Mouse (Mus musculus) ES-Bruce4 (cell line): ENCODE results near the gene Hoxc9. TPM values are rescaled to one million over a fixed set of nuclear protein-coding genes. Genes with fewer than 3 reads are reported as not detected.

Experiments
- H3K27ac ChIP-seq: 2 replicates; pipeline ENCODE4 v1.5.1; 2012; ENCODE audit warnings: low read length, inconsistent platforms; ENCODE audit not compliant: insufficient read depth
- H3K27me3 ChIP-seq: 2 replicates; pipeline ENCODE4 v1.6.1; 2012; ENCODE audit warnings: mild to moderate bottlenecking, low read length, inconsistent platforms; ENCODE audit not compliant: control insufficient read depth, poor library complexity, insufficient read depth, severe bottlenecking
- H3K36me3 ChIP-seq: 2 replicates; pipeline ENCODE4 v1.6.1; 2012; ENCODE audit warnings: inconsistent platforms, mild to moderate bottlenecking, low read length, moderate library complexity; ENCODE audit not compliant: control insufficient read depth, poor library complexity, insufficient read depth, severe bottlenecking
- H3K4me1 ChIP-seq: one replicate; pipeline ENCODE4 v1.8.1; 2011; ENCODE audit warnings: low read length; ENCODE audit not compliant: control insufficient read depth, insufficient read depth
- H3K4me3 ChIP-seq: 2 replicates; pipeline ENCODE4 v1.5.1; 2011; ENCODE audit warnings: low read depth, mild to moderate bottlenecking, low read length
- H3K9ac ChIP-seq: 2 replicates; pipeline ENCODE4 v1.6.1; 2012; ENCODE audit warnings: low read depth, mild to moderate bottlenecking, inconsistent platforms; ENCODE audit not compliant: poor library complexity, severe bottlenecking
- H3K9me3 ChIP-seq: replicated peaks from 2 replicates; pipeline ENCODE4 v1.6.1; 2012; ENCODE audit warnings: mild to moderate bottlenecking, low read length, inconsistent platforms; ENCODE audit not compliant: control insufficient read depth, poor library complexity, insufficient read depth, severe bottlenecking
- CTCF ChIP-seq: IDR thresholded peaks from one replicate; pipeline ENCODE4 v1.8.1; 2011; ENCODE audit warnings: low read depth, low read length
- EP300 ChIP-seq: IDR thresholded peaks from 2 replicates; pipeline ENCODE4 v1.6.1; 2011; ENCODE audit warnings: low read depth, low read length; ENCODE audit not compliant: insufficient read depth
- POLR2A ChIP-seq: IDR thresholded peaks from one replicate; pipeline ENCODE4 v1.8.1; 2011; ENCODE audit warnings: low read length; ENCODE audit not compliant: insufficient read depth
- polyA plus RNA-seq: library from polyadenylated mRNA; stranded (reverse); fragments of >200 nt; gene quantifications from 2 replicates; pipeline ENCODE4 v1.2.4, GENCODE M21; 2011; ENCODE audit warnings: low read depth; ENCODE audit not compliant: missing spikeins, insufficient read depth, insufficient read length

Hoxc9 gene
- polyA plus RNA-seq, 1 experiment: not detected

GRCm38 (mm10) chr15:102999955-103000354 is 23.7 kb downstream of the Hoxc9 start:
- Histone ChIP-seq H3K4me1 (no peaks in the 10 kb centered on the region), H3K27ac (no peak overlapping the region), H3K4me3 (no peak overlapping the region), H3K9ac (no peak overlapping the region), H3K36me3 (no peaks in the 10 kb centered on the region), H3K27me3 (peaks cover 62% of the 10 kb centered on the region), H3K9me3 (no peaks in the 10 kb centered on the region)
- no peak for TF ChIP-seq EP300
- no peak for TF ChIP-seq POLR2A
- TF ChIP-seq CTCF: no peak

- Histone ChIP-seq H3K27ac (no peak overlapping the region), H3K9me3 (no peaks in the 10 kb centered on the region), H3K4me3 (0 out of 2 replicates have a peak overlapping the region, but pooled peaks have one; percentile 23), H3K9ac (peak overlapping the region; percentile 58; the same call in 1 of the 2 replicates), H3K36me3 (no peaks in the 10 kb centered on the region), H3K4me1 (no peaks in the 10 kb centered on the region), H3K27me3 (peaks cover 61% of the 10 kb centered on the region)
- TF ChIP-seq CTCF (no peak), POLR2A (no peak), EP300 (no peak)
These were observed 24.3 kb downstream of the Hoxc9 start for GRCm38 (mm10) chr15:103000501-103000901.

- Histone ChIP-seq H3K27ac (no peak overlapping the region), H3K9ac (no peak overlapping the region), H3K4me1 (no peaks in the 10 kb centered on the region), H3K4me3 (no peak overlapping the region), H3K27me3 (peaks cover 57% of the 10 kb centered on the region), H3K36me3 (no peaks in the 10 kb centered on the region), H3K9me3 (no peaks in the 10 kb centered on the region)
- no peak for TF ChIP-seq EP300
- no peak for TF ChIP-seq CTCF
- no peak for TF ChIP-seq POLR2A
These were observed 25.1 kb downstream of the Hoxc9 start for GRCm38 (mm10) chr15:103001370-103001769.

GRCm38 (mm10) chr15:103002156-103002555 is 25.9 kb downstream of the Hoxc9 start:
- Histone ChIP-seq H3K9me3 (no peaks in the 10 kb centered on the region), H3K27ac (no peak overlapping the region), H3K9ac (no peak overlapping the region), H3K36me3 (no peaks in the 10 kb centered on the region), H3K27me3 (peaks cover 54% of the 10 kb centered on the region), H3K4me3 (no peak overlapping the region), H3K4me1 (no peaks in the 10 kb centered on the region)
- TF ChIP-seq CTCF (no peak), POLR2A (no peak), EP300 (no peak)

- no peak overlapping the region for H3K4me3 ChIP-seq
- H3K27me3 ChIP-seq: peaks cover 48% of the 10 kb centered on the region
- H3K9me3 ChIP-seq: no peaks in the 10 kb centered on the region
- TF ChIP-seq EP300 (no peak), POLR2A (no peak), CTCF (no peak)
- H3K9ac ChIP-seq: no peak overlapping the region
- H3K36me3 ChIP-seq: no peaks in the 10 kb centered on the region
- no peaks in the 10 kb centered on the region for H3K4me1 ChIP-seq
- H3K27ac ChIP-seq: no peak overlapping the region
These were observed 26.7 kb downstream of the Hoxc9 start for GRCm38 (mm10) chr15:103002821-103003448.

- H3K27me3 ChIP-seq: peaks cover 52% of the 10 kb centered on the region
These were observed 29.1 kb downstream of the Hoxc9 start for GRCm38 (mm10) chr15:103005308-103005707.

More at GRCm38 (mm10) chr15:103005308-103005707, 29.1 kb downstream of the Hoxc9 start:
- no peaks in the 10 kb centered on the region for H3K4me1 ChIP-seq
- TF ChIP-seq CTCF (no peak), EP300 (no peak), POLR2A (no peak)
- H3K4me3 ChIP-seq: no peak overlapping the region
- no peaks in the 10 kb centered on the region for H3K36me3 ChIP-seq
- H3K27ac ChIP-seq: no peak overlapping the region
- no peak overlapping the region for H3K9ac ChIP-seq
- H3K9me3 ChIP-seq: no peaks in the 10 kb centered on the region
